Mouse (Mus musculus) neural tube, embryonic 15.5 days (tissue): ENCODE results near the gene Grk6. TPM values are rescaled to one million over a fixed set of nuclear protein-coding genes. Genes with fewer than 3 reads are reported as not detected.

Experiments used
- ATAC-seq: fragments of 200-750 bp; cut with Nextera tagmentation; 2 replicates; pipeline ENCODE4 v1.8.0; 2017; ENCODE audit warnings: mild to moderate bottlenecking, moderate TSS enrichment, moderate library complexity; ENCODE audit not compliant: low FRiP score
- H3K27ac ChIP-seq: fragments of 300-500 bp; sonication (generic); replicated peaks from 2 replicates; pipeline ENCODE4 v1.5.1; 2015; ENCODE audit warnings: mild to moderate bottlenecking, inconsistent platforms
- H3K27me3 ChIP-seq: fragments of 300-500 bp; sonication (generic); replicated peaks from 2 replicates; pipeline ENCODE4 v1.6.1; 2015; ENCODE audit warnings: inconsistent platforms
- H3K36me3 ChIP-seq: fragments of 300-500 bp; sonication (generic); 2 replicates; pipeline ENCODE4 v1.6.1; 2015; ENCODE audit warnings: inconsistent platforms
- H3K4me1 ChIP-seq: fragments of 300-500 bp; sonication (generic); 2 replicates; pipeline ENCODE4 v1.6.1; 2015; ENCODE audit warnings: inconsistent platforms
- H3K4me2 ChIP-seq: fragments of 300-500 bp; sonication (generic); 2 replicates; pipeline ENCODE4 v1.6.1; 2015; ENCODE audit warnings: inconsistent platforms, mild to moderate bottlenecking, moderate library complexity
- H3K4me3 ChIP-seq: fragments of 300-500 bp; sonication (generic); replicated peaks from 2 replicates; pipeline ENCODE4 v1.5.1; 2015; ENCODE audit warnings: mild to moderate bottlenecking, inconsistent platforms
- H3K9ac ChIP-seq: fragments of 300-500 bp; sonication (generic); replicated peaks from 2 replicates; pipeline ENCODE4 v1.6.1; 2015; ENCODE audit warnings: mild to moderate bottlenecking, inconsistent platforms
- H3K9me3 ChIP-seq: fragments of 300-500 bp; sonication (generic); replicated peaks from 2 replicates; pipeline ENCODE4 v1.6.1; 2016; ENCODE audit warnings: inconsistent platforms
- WGBS: fragments of 180-500 bp; shearing (Covaris S2); methylation state at CpG from one replicate; pipeline ENCODE4 v1.1.7; 2015; ENCODE audit warnings: mixed read lengths; 5-methylcytosine and 5-hydroxymethylcytosine counted together
- polyA plus RNA-seq: library from polyadenylated mRNA; unstranded; fragments of >200 nt; fragmentation: Nextera tagmentation; extraction: Ambion mirVana; gene quantifications from 2 replicates; pipeline ENCODE4 v1.2.1, GENCODE M21; 2015

The Grk6 gene
- polyA plus RNA-seq, 1 experiment from 2014 or later = 34.2 TPM

DNA sequence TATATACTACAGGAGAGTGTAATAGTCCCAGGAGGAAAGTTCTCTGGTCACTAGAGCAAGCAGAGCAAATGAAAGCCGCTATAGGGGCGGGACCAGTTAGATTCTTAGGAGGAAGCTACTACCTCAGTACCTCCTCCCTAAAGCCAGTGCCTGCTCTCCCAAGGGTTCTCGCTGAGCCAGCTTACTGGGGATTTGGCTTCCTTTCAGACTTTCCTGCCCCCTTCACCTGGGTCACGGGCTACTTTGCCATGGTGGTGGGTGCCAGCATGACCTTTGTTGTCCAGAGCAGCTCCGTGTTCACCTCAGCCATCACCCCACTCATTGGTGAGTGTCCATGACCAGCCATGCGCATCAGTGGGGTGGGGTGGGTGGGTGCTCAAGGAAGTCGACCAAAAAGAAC is 33.0 kb upstream of the Grk6 start:
- peaks cover 12% of the 10 kb centered on the region for H3K27me3 ChIP-seq
- WGBS = 77% methylated on average over 7 of the region's 7 CpGs
- no peak overlapping the region for H3K4me3 ChIP-seq
- no peak overlapping the region for H3K27ac ChIP-seq
- no peak for ATAC-seq
- peaks cover 8% of the 10 kb centered on the region for H3K4me1 ChIP-seq
- H3K4me2 ChIP-seq = no peak overlapping the region
- H3K9me3 ChIP-seq = no peaks in the 10 kb centered on the region
- no peak overlapping the region for H3K9ac ChIP-seq
- H3K36me3 ChIP-seq = no peaks in the 10 kb centered on the region

DNA sequence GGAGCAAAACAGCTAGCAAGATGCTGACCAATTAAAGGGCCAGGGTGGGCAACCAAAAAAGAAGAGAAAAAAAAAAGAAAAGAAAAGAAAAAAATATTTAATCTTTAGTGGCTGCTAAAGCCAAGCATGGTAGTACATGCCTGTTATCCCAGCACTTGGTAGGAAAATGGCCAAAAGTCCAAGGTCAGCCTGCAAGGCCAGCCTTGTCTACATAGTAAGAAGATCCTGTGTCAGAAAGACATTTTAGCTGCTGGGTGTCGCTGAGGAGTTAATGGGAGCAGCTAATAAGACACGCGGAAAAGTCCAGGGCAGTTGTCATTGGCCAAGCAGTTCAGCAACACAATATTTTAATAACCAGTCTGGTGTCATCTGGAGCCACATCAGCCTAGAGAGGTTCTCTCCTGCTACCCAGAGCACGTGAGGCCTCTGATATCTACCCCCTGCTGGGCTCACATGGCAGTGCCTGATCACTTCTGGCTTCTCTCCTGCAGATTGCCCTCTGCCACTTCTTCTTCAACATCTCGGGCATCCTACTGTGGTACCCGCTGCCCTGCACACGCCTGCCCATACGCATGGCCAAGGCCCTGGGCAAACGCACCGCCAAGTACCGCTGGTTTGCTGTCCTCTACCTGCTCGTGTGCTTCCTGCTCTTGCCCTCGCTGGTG is 32.1 kb upstream of the Grk6 start:
- H3K4me2 ChIP-seq = no peak overlapping the region
- WGBS = 86% methylated on average over 13 of the region's 13 CpGs
- peaks cover 12% of the 10 kb centered on the region for H3K27me3 ChIP-seq
- H3K36me3 ChIP-seq = no peaks in the 10 kb centered on the region
- no peak overlapping the region for H3K9ac ChIP-seq
- no peak overlapping the region for H3K27ac ChIP-seq
- peaks cover 9% of the 10 kb centered on the region for H3K4me1 ChIP-seq
- no peak overlapping the region for H3K4me3 ChIP-seq
- H3K9me3 ChIP-seq = no peaks in the 10 kb centered on the region
- ATAC-seq = no peak

DNA sequence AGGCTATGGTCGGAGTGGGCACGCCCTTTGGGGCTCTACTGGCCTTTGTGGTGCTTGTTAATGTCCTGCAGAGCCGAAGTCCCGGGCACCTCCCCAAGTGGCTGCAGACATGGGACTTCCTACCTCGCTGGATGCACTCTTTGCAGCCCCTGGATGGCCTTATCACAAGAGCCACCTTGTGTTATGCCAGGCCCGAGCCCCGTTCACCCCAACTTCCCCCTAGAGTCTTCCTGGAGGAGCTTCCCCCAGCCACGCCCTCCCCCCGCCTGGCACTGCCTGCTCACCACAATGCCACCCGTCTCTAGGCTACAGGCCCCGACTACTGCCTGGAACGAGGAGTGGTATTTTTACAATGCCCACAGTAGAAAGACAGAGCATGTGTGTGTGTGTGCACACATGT is 31.5 kb upstream of the Grk6 start:
- WGBS = 84% methylated on average over 12 of the region's 12 CpGs
- ATAC-seq = no peak
- Histone ChIP-seq H3K27me3 (peaks cover 18% of the 10 kb centered on the region), H3K4me3 (no peak overlapping the region), H3K9ac (no peak overlapping the region), H3K9me3 (no peaks in the 10 kb centered on the region), H3K27ac (no peak overlapping the region), H3K4me1 (peaks cover 14% of the 10 kb centered on the region), H3K4me2 (no peak overlapping the region), H3K36me3 (no peaks in the 10 kb centered on the region)

DNA sequence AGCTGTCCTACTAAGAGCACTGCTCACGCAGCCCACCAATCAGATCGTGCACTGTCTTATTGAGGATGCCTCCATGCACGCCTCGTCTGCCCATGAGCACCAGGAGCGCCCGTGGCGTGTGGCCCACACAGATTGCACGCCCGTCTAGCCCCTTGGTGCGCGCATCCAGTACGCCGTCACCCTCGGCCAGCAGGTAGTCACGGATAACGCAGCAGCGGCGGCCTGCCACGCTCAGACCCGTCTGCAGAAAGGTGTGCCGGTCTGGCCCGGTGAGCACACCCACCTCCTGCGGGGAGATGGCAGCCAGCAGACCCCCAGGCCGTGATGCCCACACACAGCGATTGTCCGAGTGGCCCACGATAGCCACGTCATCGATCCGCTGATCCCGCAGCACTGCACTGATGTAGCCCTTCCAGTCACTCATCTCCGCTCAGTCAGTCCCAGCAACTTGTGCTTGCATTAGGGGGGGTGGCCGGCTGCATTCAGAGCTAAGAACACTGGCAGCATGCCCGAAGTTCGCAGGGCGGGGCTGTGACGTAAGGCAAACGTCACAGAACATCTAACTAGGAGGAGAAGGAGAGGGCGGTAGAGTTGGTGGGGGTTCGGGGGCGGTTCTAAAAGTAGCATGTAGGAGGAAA is 30.0 kb upstream of the Grk6 start, which contains the start of gene Pfn3:
Gene Pfn3, minus strand, starts transcription at position 490 of the 638 bp plus-strand sequence.
- peak; percentile 61; the same call in 1 of the 2 replicates for ATAC-seq
- no peaks in the 10 kb centered on the region for H3K9me3 ChIP-seq
- H3K27me3 ChIP-seq = peaks cover 30% of the 10 kb centered on the region
- H3K9ac ChIP-seq = peak within 1 kb of the TSS; percentile 34
- peak within 1 kb of the TSS; percentile 41 for H3K4me3 ChIP-seq
- H3K27ac ChIP-seq = no peak within 1 kb of the TSS
- no peaks in the 10 kb centered on the region for H3K36me3 ChIP-seq
- peaks cover 16% of the 10 kb centered on the region for H3K4me1 ChIP-seq
- 4% methylated on average over 41 of the region's 41 CpGs for WGBS
- H3K4me2 ChIP-seq = peak within 1 kb of the TSS; percentile 66

- H3K9me3 ChIP-seq = no peaks in the 10 kb centered on the region
- 0 out of 2 replicates have a peak overlapping the region, but pooled peaks have one; percentile 12 for H3K4me3 ChIP-seq
- no peaks in the 10 kb centered on the region for H3K36me3 ChIP-seq
- H3K4me2 ChIP-seq = peak overlapping the region; percentile 47
- H3K27me3 ChIP-seq = peaks cover 58% of the 10 kb centered on the region
- no peak overlapping the region for H3K27ac ChIP-seq
- ATAC-seq = no peak
- WGBS = 9% methylated on average over 12 of the region's 12 CpGs
- H3K9ac ChIP-seq = peak overlapping the region; percentile 34; the same call in 1 of the 2 replicates
- peaks cover 31% of the 10 kb centered on the region for H3K4me1 ChIP-seq
These were observed 26.9 kb upstream of the Grk6 start for GRCm38 (mm10) chr13:55418004-55418403.

DNA sequence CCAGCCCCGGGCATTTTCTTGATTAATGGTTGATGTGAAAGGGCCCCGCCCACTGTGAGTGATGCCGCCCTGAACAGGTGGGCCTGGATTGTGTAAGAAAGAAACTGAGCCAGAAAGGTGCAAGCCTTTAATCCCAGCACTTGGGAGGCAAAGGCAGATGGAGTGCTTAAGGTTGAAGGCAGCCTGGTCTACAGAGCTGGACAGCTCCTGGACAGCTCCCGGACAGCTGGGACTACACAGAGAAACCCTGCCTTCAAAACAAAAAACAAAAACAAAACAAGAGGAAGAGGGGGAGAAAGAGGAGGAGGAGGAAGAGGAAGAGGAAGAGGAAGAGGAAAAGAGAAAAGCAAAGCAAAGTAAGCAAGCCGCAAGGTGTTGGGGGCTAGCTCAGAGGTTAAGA is 25.7 kb upstream of the Grk6 start:
- H3K9me3 ChIP-seq = no peaks in the 10 kb centered on the region
- H3K27ac ChIP-seq = no peak overlapping the region
- H3K4me1 ChIP-seq = peaks cover 31% of the 10 kb centered on the region
- no peak overlapping the region for H3K4me3 ChIP-seq
- no peak overlapping the region for H3K4me2 ChIP-seq
- peaks cover 49% of the 10 kb centered on the region for H3K27me3 ChIP-seq
- WGBS = 86% methylated on average over 5 of the region's 5 CpGs
- no peak overlapping the region for H3K9ac ChIP-seq
- ATAC-seq = no peak
- no peaks in the 10 kb centered on the region for H3K36me3 ChIP-seq

DNA sequence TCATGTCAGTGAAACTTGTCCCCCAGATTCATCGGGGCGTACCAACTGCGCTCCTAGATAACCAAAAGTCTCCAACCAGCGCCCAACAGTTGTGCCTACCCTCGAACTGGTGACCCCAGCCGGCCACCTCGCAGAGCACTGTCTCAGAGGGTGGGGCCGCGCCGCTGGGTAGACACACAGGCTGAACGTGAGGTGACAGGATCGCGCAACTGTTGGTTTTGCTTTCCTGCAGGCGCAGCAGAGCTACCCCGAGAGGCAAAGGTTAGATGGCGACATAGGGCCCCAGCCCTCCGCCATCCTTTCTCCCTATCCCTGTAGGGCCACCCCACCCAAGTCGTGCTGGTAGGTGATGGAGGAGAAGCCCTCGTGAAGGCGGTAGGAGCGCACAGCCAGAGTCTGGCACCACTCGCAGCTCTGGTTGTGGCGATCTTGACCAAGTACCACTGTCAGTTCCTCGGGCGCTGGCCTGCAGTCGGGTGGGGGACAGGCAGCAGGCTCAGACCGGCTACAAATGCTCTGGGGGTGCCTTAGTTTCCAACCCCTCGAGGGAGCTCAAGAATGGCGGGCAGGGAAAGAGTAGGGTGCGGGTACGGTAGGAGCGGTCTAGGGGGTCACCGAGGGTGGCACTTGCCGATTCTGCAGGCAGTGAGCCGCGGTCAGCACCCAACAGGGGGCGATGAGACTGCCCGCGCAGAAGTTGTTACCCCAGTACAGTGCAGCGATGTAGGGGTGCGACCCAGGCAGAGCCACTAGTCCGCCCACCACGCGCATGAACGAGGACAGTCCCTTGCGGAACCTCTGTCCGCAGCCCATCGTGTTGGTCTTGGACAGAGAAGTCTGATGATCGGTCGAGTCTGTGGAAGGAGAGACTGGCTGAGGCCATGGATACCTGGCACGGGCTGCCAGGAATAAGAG is 24.6 kb upstream of the Grk6 start:
- Histone ChIP-seq H3K4me2 (peak overlapping the region; percentile 53), H3K27me3 (peaks cover 46% of the 10 kb centered on the region), H3K36me3 (no peaks in the 10 kb centered on the region), H3K9me3 (no peaks in the 10 kb centered on the region), H3K27ac (no peak overlapping the region), H3K4me1 (peaks cover 24% of the 10 kb centered on the region), H3K9ac (0 out of 2 replicates have a peak overlapping the region, but pooled peaks have one; percentile 32), H3K4me3 (peak overlapping the region; percentile 29; the same call in 1 of the 2 replicates)
- ATAC-seq = peak; percentile 36; the same call in 1 of the 2 replicates
- WGBS = 32% methylated on average over 51 of the region's 51 CpGs

DNA sequence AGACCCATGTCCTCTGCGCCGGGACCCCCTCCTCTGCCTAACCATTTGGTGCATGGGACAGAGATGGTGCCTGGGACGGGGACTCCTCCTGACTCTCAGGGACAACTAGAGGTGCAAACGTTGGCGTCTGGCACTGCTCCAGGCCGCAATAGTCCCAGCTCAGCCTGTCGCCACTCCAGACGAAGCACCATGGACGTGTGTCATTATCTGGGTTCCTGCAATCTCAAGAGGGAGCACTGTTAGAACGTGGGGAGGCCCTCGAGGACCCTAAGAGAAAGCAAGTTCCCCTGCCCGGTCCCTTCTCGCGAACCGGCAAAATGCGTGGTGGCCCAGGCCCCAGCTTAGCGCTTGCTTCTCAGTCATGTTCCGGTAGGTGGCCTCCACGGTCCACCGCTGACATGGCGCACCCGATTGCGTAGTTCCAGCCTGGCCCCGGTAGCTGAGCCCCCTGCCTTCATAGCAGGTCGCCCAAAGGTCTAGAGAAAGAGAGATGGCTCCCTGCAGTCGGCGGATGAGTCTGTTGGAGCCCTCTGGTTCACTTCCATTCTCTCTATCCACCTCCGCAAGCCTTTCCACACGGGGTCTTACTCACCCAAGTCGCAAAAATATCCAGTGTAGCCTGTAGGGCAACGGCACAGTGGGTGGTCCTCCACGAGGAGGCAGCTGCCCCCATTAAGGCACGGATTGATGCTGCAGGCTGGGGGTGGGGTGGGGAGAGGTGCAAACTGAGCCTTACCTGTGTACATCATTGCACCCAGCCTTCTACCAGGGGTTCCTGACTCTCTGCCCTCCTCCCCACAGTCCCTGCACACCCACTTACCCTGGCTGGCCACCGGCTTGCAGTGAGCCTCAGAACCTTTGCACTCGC is 23.7 kb upstream of the Grk6 start:
- WGBS = 16% methylated on average over 35 of the region's 35 CpGs
- Histone ChIP-seq H3K4me3 (peak overlapping the region; percentile 29), H3K9me3 (no peaks in the 10 kb centered on the region), H3K27me3 (peaks cover 46% of the 10 kb centered on the region), H3K4me2 (peak overlapping the region; percentile 53), H3K9ac (peak overlapping the region; percentile 32), H3K36me3 (no peaks in the 10 kb centered on the region), H3K4me1 (peaks cover 24% of the 10 kb centered on the region), H3K27ac (no peak overlapping the region)
- peak; percentile 67; the same call in 1 of the 2 replicates for ATAC-seq

DNA sequence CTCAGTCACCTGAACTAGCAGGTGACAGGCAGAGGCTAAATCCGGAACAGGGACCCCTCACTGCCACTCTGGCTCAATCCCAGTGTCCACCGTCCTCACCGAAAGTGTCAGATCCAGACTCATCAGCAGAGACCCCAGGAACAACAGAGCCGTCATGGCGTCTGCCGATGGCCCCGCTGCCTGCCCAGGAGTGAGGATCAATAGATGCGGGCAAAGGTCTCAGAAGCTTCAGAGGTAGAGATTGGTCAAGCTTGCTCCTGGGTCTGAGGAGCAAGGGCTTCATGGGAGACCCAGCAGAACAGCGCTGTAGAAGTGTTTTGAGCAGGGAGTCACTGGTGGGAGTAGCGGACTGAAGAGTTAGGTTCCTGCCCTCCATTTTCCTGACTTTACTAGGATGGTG is 18.3 kb upstream of the Grk6 start, which contains the start of gene F12:
Gene F12, minus strand, starts transcription at position 181 of the 400 bp plus-strand sequence.
- Histone ChIP-seq H3K9ac (no peak within 1 kb of the TSS), H3K4me3 (no peak within 1 kb of the TSS), H3K4me1 (peaks cover under 1% of the 10 kb centered on the region; the same call in 1 of the 2 replicates), H3K9me3 (no peaks in the 10 kb centered on the region), H3K36me3 (no peaks in the 10 kb centered on the region), H3K27ac (no peak within 1 kb of the TSS), H3K27me3 (peaks cover 11% of the 10 kb centered on the region), H3K4me2 (no peak within 1 kb of the TSS)
- WGBS = 90% methylated on average over 10 of the region's 10 CpGs
- ATAC-seq = no peak

DNA sequence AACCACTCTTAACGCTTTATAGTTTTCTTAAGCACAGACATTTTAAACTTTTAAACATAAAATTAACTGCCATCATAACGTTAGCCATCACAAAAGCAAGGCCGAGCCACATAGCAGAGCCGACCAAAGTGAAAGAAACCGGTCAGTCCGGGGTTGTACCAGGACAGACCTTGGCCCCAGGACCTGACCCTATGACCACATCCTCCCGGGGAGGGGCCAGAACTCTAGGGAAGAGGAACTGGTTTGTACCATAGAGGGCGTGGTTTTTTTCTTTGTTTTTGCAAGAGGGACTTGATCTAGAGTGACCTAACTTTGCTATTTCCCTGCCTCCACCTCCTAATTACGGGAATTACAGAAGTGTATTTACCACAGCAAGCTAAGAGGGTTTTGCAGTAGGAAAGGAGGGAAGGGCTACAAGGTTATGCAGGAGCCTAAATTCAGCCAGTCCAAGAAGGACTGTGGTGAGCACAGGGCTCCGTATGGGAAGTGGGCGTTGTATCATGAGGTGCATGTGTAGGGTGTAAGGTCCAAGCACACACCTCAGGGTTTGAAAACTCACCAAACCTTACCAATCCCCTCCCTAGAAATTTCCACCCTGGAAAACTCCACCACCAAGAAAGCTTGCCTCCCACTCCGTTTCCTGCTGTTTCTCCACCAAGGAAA is 15.5 kb upstream of the Grk6 start:
- Histone ChIP-seq H3K36me3 (no peaks in the 10 kb centered on the region), H3K9me3 (no peaks in the 10 kb centered on the region), H3K4me1 (no peaks in the 10 kb centered on the region), H3K4me2 (no peak overlapping the region), H3K9ac (no peak overlapping the region), H3K27ac (no peak overlapping the region), H3K4me3 (no peak overlapping the region), H3K27me3 (no peaks in the 10 kb centered on the region)
- ATAC-seq = no peak
- WGBS = 76% methylated on average over 12 of the region's 12 CpGs
